ENCODE assay signal across 11 mouse cellular contexts in the genomic region with DNA sequence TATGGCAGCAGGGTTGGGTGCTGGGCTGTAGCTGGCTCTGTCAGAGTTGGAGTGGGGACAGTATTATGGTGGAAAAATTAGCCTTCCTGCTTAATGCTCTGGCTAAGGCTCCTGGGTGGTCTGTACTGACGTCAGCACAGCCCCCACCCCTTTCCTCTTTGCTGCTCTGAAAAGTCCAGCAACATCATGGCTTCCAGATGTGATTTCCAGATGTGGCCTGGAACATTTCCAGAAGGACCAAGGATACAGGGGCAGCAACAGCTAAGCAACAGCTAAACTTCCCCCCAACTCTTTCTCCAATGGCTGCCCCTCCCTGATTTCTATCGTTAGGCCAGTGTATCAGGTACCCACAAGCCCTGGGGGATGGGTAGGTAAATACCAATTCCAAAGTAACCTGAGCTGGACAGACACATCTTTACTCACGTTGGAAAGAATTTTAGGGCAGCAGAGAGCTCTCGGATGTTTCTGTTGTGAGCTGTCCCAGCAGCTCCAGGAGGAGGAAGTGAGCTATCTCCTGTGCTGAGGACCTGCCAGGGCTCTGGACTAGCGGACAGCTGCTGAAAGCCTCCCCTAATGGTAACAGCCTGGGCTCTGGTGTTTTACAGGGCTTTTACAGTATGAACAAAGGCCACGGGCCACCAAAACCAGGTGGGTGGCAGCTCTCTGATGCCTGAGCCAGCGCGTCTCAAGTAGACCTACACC. TPM values are rescaled to one million over a fixed set of nuclear protein-coding genes. Genes with fewer than 3 reads are reported as not detected.
A peak's percentile ranks its signal among the peaks of the same experiment; 100 is the strongest.
DNase-seq lines count a peak whose midpoint lies in the region; ATAC-seq and TF ChIP-seq lines count a peak whose summit lies in the region.
"Had no signal": no experiment of that assay in that cellular context is flagged by ENCODE, and none has a peak within 500 bp of the region (broad histone marks: within the 10 kb centered on the region; RNA-seq: fewer than 3 reads in every experiment).

No protein-coding gene starts in this region.

- no peak for TF ChIP-seq POLR2A in limb, embryonic 14.5 days (IDR thresholded peaks at IDR 0.05; ENCODE audit: borderline replicate concordance, extremely low read depth, insufficient read depth, insufficient read length)

- no peaks in the 10 kb centered on the region for H3K36me3 ChIP-seq in hindbrain, embryonic 12.5 days
- no peaks in the 10 kb centered on the region for H3K36me3 ChIP-seq in hindbrain, embryonic 13.5 days
- no peaks in the 10 kb centered on the region for H3K36me3 ChIP-seq in limb, embryonic 14.5 days (ENCODE audit: control insufficient read depth, insufficient read depth, low read length)

- H3K27ac ChIP-seq in hindbrain, embryonic 12.5 days, result peak overlapping the region; percentile 23; the same call in 1 of the 2 replicates
- no peak overlapping the region for H3K27ac ChIP-seq in hindbrain, embryonic 13.5 days
- H3K27ac ChIP-seq in limb, embryonic 14.5 days (replicated peaks; ENCODE audit: low read depth, low read length), result peak overlapping the region; percentile 89

- H3K4me1 ChIP-seq in hindbrain, embryonic 12.5 days, result no peaks in the 10 kb centered on the region
- H3K4me1 ChIP-seq in hindbrain, embryonic 13.5 days (replicated peaks), result no peaks in the 10 kb centered on the region
- peaks cover 19% of the 10 kb centered on the region for H3K4me1 ChIP-seq in limb, embryonic 14.5 days (ENCODE audit: control insufficient read depth, insufficient read depth, low read length)

- no peak for ATAC-seq in hindbrain, embryonic 12.5 days (ENCODE audit: low FRiP score)
- ATAC-seq in hindbrain, embryonic 13.5 days (ENCODE audit: low FRiP score), result no peak
- peak; percentile 94 for ATAC-seq in limb, embryonic 14.5 days (ENCODE audit: low FRiP score, low read depth)
- ATAC-seq: forebrain, embryonic 16.5 days had no signal

- H3K27me3 ChIP-seq in hindbrain, embryonic 12.5 days, result no peaks in the 10 kb centered on the region
- no peaks in the 10 kb centered on the region for H3K27me3 ChIP-seq in hindbrain, embryonic 13.5 days
- no peaks in the 10 kb centered on the region for H3K27me3 ChIP-seq in limb, embryonic 14.5 days (ENCODE audit: control insufficient read depth, insufficient read depth, low read length)

- no peak overlapping the region for H3K4me2 ChIP-seq in hindbrain, embryonic 12.5 days (replicated peaks)
- no peak overlapping the region for H3K4me2 ChIP-seq in hindbrain, embryonic 13.5 days
- peak overlapping the region; percentile 11; the same call in 1 of the 2 replicates for H3K4me2 ChIP-seq in limb, embryonic 14.5 days (replicated peaks; ENCODE audit: low read depth, low read length, severe bottlenecking)

- H3K9ac ChIP-seq in hindbrain, embryonic 12.5 days, result no peak overlapping the region
- H3K9ac ChIP-seq in hindbrain, embryonic 13.5 days, result no peak overlapping the region
- H3K9ac ChIP-seq in limb, embryonic 14.5 days (ENCODE audit: low read depth, low read length, severe bottlenecking), result no peak overlapping the region

- no peak overlapping the region for H3K4me3 ChIP-seq in hindbrain, embryonic 12.5 days
- H3K4me3 ChIP-seq in hindbrain, embryonic 13.5 days, result no peak overlapping the region
- H3K4me3 ChIP-seq in limb, embryonic 14.5 days (replicated peaks; ENCODE audit: low read length), result no peak overlapping the region

- 59% methylated on average over 8 of the region's 8 CpGs for WGBS in hindbrain, embryonic 12.5 days
- 82% methylated on average over 8 of the region's 8 CpGs for WGBS in hindbrain, embryonic 13.5 days
- 8% methylated on average over 8 of the region's 8 CpGs for WGBS in limb, embryonic 14.5 days

- peak; percentile 69 for DNase-seq in embryo, embryonic 11 days
- peak; percentile 82 for DNase-seq in heart, adult 8-10 months (ENCODE audit: low spot score)
- peak; percentile 93 for DNase-seq in limb, embryonic 14.5 days (ENCODE audit: low spot score)
- DNase-seq in urinary bladder, postnatal 10 days (ENCODE audit: low spot score), result no peak
- DNase-seq in cerebellum, postnatal 14 days, result no peak
- DNase-seq in cerebellum, adult 18-20 months, result no peak
- DNase-seq: adrenal gland, postnatal 25 days; left cerebral cortex, postnatal 4 days had no signal

- H3K9me3 ChIP-seq in hindbrain, embryonic 12.5 days (replicated peaks), result no peaks in the 10 kb centered on the region
- H3K9me3 ChIP-seq in hindbrain, embryonic 13.5 days, result no peaks in the 10 kb centered on the region
- H3K9me3 ChIP-seq in limb, embryonic 14.5 days (ENCODE audit: control insufficient read depth, low read length), result no peaks in the 10 kb centered on the region

RNA-seq across cellular contexts. Expression of gene Rnf24, which starts 49.3 kb away (rescaled TPM):
- polyA plus RNA-seq in hindbrain, embryonic 12.5 days (2016; fragmentation: Nextera tagmentation; extraction: Ambion mirVana), result 19.1 and 22.8 TPM in 2 replicates
- 21.4 and 23.2 TPM in 2 replicates for polyA plus RNA-seq in hindbrain, embryonic 13.5 days (2015; fragmentation: Nextera tagmentation; extraction: Ambion mirVana)
- 1 to 10 TPM; 2.9 to 4.1 (median 3.3) TPM for total RNA-seq in heart, adult 8-10 months (2022)
- polyA plus RNA-seq in limb, embryonic 14.5 days (2012; rRNA removed), result 14.6 and 18.0 TPM in 2 replicates
- 7.7 and 7.9 TPM in 2 replicates for polyA plus RNA-seq in limb, embryonic 14.5 days (2014; fragmentation: Nextera tagmentation; extraction: Ambion mirVana)

Comparison
In these comparisons a context has a peak if more than half of its experiments do, and no peak if none do; other contexts are left out.
1. DNase-seq: peak in embryo, embryonic 11 days (single experiment), heart, adult 8-10 months (single experiment) and limb, embryonic 14.5 days (single experiment); none in urinary bladder, postnatal 10 days (single experiment), cerebellum, postnatal 14 days (0 of 2) and cerebellum, adult 18-20 months (0 of 2).